Mouse (Mus musculus): ENCODE data around the gene Polr3h.

The Polr3h gene

GRCm38 (mm10) chr15:81846755-81847154 is 79.3 kb downstream of the Polr3h start:
- DNase-seq (ENCODE audit: low spot score), result no peak

GRCm38 (mm10) chr15:81845724-81846123 is 80.3 kb downstream of the Polr3h start:
- DNase-seq (ENCODE audit: low spot score), result no peak

GRCm38 (mm10) chr15:81845033-81845625 is 80.9 kb downstream of the Polr3h start:
- DNase-seq (ENCODE audit: low spot score), result no peak

GRCm38 (mm10) chr15:81842275-81842674 is 83.8 kb downstream of the Polr3h start:
- no peak for DNase-seq (ENCODE audit: low spot score)

GRCm38 (mm10) chr15:81840306-81840705 is 85.7 kb downstream of the Polr3h start:
- DNase-seq (ENCODE audit: low spot score), result no peak

- DNase-seq (ENCODE audit: low spot score), result no peak
Measured at GRCm38 (mm10) chr15:81839634-81840033, 86.4 kb downstream of the Polr3h start.

GRCm38 (mm10) chr15:81838554-81839235 is 87.3 kb downstream of the Polr3h start:
- no peak for DNase-seq (ENCODE audit: low spot score)
